Mouse (Mus musculus) ES-Bruce4 (cell line): Measurements from ENCODE around the gene Ddx6. TPM values are rescaled to one million over a fixed set of nuclear protein-coding genes. Genes with fewer than 3 reads are reported as not detected.

Source experiments
- H3K27ac ChIP-seq: 2 replicates; pipeline ENCODE4 v1.5.1; 2012; ENCODE audit warnings: low read length, inconsistent platforms; ENCODE audit not compliant: insufficient read depth
- H3K27me3 ChIP-seq: 2 replicates; pipeline ENCODE4 v1.6.1; 2012; ENCODE audit warnings: mild to moderate bottlenecking, low read length, inconsistent platforms; ENCODE audit not compliant: control insufficient read depth, poor library complexity, insufficient read depth, severe bottlenecking
- H3K36me3 ChIP-seq: 2 replicates; pipeline ENCODE4 v1.6.1; 2012; ENCODE audit warnings: inconsistent platforms, mild to moderate bottlenecking, low read length, moderate library complexity; ENCODE audit not compliant: control insufficient read depth, poor library complexity, insufficient read depth, severe bottlenecking
- H3K4me1 ChIP-seq: one replicate; pipeline ENCODE4 v1.8.1; 2011; ENCODE audit warnings: low read length; ENCODE audit not compliant: control insufficient read depth, insufficient read depth
- H3K4me3 ChIP-seq: 2 replicates; pipeline ENCODE4 v1.5.1; 2011; ENCODE audit warnings: low read depth, mild to moderate bottlenecking, low read length
- H3K9ac ChIP-seq: 2 replicates; pipeline ENCODE4 v1.6.1; 2012; ENCODE audit warnings: low read depth, mild to moderate bottlenecking, inconsistent platforms; ENCODE audit not compliant: poor library complexity, severe bottlenecking
- H3K9me3 ChIP-seq: replicated peaks from 2 replicates; pipeline ENCODE4 v1.6.1; 2012; ENCODE audit warnings: mild to moderate bottlenecking, low read length, inconsistent platforms; ENCODE audit not compliant: control insufficient read depth, poor library complexity, insufficient read depth, severe bottlenecking
- CTCF ChIP-seq: IDR thresholded peaks from one replicate; pipeline ENCODE4 v1.8.1; 2011; ENCODE audit warnings: low read depth, low read length
- EP300 ChIP-seq: IDR thresholded peaks from 2 replicates; pipeline ENCODE4 v1.6.1; 2011; ENCODE audit warnings: low read depth, low read length; ENCODE audit not compliant: insufficient read depth
- POLR2A ChIP-seq: IDR thresholded peaks from one replicate; pipeline ENCODE4 v1.8.1; 2011; ENCODE audit warnings: low read length; ENCODE audit not compliant: insufficient read depth
- polyA plus RNA-seq: library from polyadenylated mRNA; stranded (reverse); fragments of >200 nt; gene quantifications from 2 replicates; pipeline ENCODE4 v1.2.4, GENCODE M21; 2011; ENCODE audit warnings: low read depth; ENCODE audit not compliant: missing spikeins, insufficient read depth, insufficient read length

The Ddx6 gene
- polyA plus RNA-seq, 1 experiment, result 176 TPM

DNA sequence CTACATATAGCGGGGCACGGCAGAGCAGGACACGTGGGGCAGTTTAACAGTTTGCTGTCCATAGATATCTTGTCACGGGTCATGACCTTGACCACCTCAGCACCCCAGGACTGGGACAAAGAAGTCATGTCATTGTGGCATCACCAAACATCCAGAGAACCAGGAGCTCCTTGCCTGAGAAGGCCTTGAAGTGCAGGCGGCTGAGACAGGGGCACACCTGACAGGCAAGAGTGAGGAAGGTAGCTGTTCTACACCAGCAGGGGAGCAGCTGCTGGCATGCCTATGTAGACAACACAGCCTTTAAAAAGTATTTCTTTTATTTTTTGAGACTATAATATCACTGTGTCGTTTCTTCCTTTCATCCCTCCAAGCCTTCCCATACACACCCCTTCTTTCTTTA lies 41.7 kb downstream of the Ddx6 start:
- Histone ChIP-seq H3K27ac (no peak overlapping the region), H3K27me3 (no peaks in the 10 kb centered on the region), H3K9ac (no peak overlapping the region), H3K9me3 (no peaks in the 10 kb centered on the region), H3K36me3 (no peaks in the 10 kb centered on the region), H3K4me1 (peaks cover 2% of the 10 kb centered on the region), H3K4me3 (peak overlapping the region; percentile 11; the same call in 1 of the 2 replicates)
- TF ChIP-seq EP300 (no peak), POLR2A (no peak), CTCF (no peak)

DNA sequence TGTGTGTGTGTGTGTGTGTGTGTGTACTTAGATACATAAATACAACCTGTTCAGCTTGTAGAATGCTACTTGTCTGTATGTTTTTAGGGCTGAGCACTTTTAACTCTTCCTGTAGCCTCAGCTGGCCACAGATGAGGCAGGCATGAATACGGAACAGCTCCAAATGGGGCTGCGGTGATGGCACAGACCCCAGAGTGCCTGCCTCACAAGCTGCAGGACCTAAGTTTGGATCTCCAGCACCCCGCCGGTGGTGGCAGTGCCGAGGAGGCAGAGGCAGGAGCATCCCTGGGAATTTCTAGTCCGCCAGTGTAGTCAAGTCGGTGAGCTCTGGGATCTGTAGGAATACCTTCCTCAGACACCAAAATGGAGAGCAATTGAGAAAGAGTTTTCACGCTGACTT lies 42.3 kb downstream of the Ddx6 start:
- no peaks in the 10 kb centered on the region for H3K36me3 ChIP-seq
- H3K27ac ChIP-seq, result no peak overlapping the region
- no peaks in the 10 kb centered on the region for H3K9me3 ChIP-seq
- H3K27me3 ChIP-seq, result no peaks in the 10 kb centered on the region
- no peak overlapping the region for H3K4me3 ChIP-seq
- no peak overlapping the region for H3K9ac ChIP-seq
- TF ChIP-seq POLR2A (no peak), CTCF (no peak), EP300 (no peak)
- peaks cover 2% of the 10 kb centered on the region for H3K4me1 ChIP-seq

DNA sequence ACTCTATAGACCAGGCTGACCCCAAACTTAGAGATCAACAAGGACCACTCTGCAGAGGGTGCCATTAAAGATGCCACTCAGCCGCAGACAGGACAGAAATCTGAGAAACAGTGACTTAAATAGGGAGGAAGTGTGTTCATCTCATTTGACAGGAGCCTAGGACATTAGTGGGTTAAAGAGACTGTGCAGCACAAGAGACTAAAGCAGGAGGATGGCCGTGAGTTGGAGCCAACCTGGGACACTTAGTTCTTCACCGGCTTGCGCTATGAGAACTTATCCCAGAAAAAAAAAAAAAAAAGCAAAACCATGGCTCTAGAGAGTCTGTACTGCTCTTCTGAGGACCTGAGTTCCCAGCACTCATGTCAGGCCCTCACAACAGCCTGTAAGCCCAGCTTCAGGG lies 43.0 kb downstream of the Ddx6 start:
- H3K36me3 ChIP-seq, result no peaks in the 10 kb centered on the region
- H3K4me1 ChIP-seq, result peaks cover 2% of the 10 kb centered on the region
- no peak overlapping the region for H3K4me3 ChIP-seq
- H3K9me3 ChIP-seq, result no peaks in the 10 kb centered on the region
- TF ChIP-seq EP300 (no peak), POLR2A (no peak), CTCF (no peak)
- no peak overlapping the region for H3K27ac ChIP-seq
- no peak overlapping the region for H3K9ac ChIP-seq
- H3K27me3 ChIP-seq, result no peaks in the 10 kb centered on the region

DNA sequence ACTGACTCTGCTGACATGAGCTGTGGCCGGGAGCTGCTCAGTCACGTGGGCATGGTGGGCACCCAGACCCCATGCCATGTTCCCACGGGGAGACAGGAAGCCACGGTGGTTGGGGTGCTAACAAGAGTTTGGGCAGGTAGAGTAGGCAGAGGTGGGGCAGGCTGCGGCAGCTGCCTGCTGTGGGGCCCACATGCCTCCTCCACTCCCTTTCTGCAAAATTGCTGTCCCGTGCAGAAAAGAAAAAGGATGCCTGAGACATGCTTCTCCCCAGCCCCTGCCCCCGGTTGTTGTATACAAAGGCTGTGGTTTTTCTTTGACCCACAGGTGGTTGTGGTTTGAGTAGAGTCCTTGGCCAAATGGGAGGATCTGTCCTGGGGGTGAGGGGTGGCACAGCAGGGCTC lies 44.2 kb downstream of the Ddx6 start:
- Histone ChIP-seq H3K27ac (no peak overlapping the region), H3K4me1 (peaks cover 2% of the 10 kb centered on the region), H3K9ac (no peak overlapping the region), H3K4me3 (no peak overlapping the region), H3K9me3 (no peaks in the 10 kb centered on the region), H3K36me3 (no peaks in the 10 kb centered on the region), H3K27me3 (no peaks in the 10 kb centered on the region)
- TF ChIP-seq CTCF, result no peak
- TF ChIP-seq EP300, result no peak

DNA sequence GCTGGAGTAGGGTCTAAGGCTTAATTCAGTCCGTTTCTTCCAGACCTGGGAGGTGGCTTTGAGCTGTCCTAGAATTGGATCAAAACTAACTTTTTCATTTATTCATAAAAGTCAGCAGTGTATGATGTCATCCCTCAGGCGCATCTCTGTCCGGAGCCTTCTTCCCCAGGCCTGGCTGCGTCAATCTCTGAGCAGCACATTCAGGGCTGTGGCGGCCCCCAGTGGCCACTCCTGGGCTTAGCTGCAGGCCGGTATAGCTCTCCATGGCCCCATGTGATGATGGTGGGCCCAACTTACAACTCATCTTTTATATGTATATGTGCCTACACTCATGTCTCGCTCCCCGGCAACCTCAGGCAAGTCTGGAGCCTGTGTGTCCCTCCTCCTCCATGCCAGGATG lies 47.3 kb downstream of the Ddx6 start:
- no peak overlapping the region for H3K4me3 ChIP-seq
- no peak for TF ChIP-seq POLR2A
- TF ChIP-seq EP300, result no peak
- peak; percentile 93 for TF ChIP-seq CTCF

DNA sequence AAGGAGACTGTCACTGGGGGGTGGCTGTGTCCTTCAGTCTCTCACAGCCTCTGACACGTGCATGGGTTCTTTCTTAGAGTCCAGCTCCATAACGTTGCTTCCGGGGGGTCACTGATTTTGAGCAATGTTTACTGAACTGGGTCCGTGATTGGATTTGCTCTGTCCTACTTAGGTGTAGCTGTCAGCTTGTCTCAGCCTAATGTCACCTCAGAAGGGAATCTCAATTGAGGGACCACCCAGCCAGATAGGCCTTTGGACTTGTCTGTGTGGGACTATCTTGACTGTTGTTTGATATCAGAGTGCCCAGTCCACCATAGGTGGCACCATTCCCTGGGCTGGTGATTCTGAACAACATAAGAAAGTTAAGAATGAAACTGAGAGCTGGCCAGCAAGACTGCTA lies 49.2 kb downstream of the Ddx6 start:
- no peak overlapping the region for H3K27ac ChIP-seq
- no peak overlapping the region for H3K4me3 ChIP-seq
- no peaks in the 10 kb centered on the region for H3K9me3 ChIP-seq
- H3K36me3 ChIP-seq, result no peaks in the 10 kb centered on the region
- no peak overlapping the region for H3K9ac ChIP-seq
- no peak for TF ChIP-seq EP300
- no peak for TF ChIP-seq CTCF
- TF ChIP-seq POLR2A, result no peak
- H3K4me1 ChIP-seq, result no peaks in the 10 kb centered on the region
- H3K27me3 ChIP-seq, result no peaks in the 10 kb centered on the region

More for the DNA sequence above, 47.3 kb downstream of the Ddx6 start:
- Histone ChIP-seq H3K27ac (no peak overlapping the region), H3K9me3 (no peaks in the 10 kb centered on the region), H3K27me3 (no peaks in the 10 kb centered on the region), H3K9ac (no peak overlapping the region), H3K36me3 (no peaks in the 10 kb centered on the region), H3K4me1 (no peaks in the 10 kb centered on the region)
